Mouse (Mus musculus) stomach, embryonic 15.5 days (tissue): Measurements from ENCODE around the gene Top1. TPM values are rescaled to one million over a fixed set of nuclear protein-coding genes. Genes with fewer than 3 reads are reported as not detected.
"Not testable (repeated sequence)": the region's sequence is repeated elsewhere in the genome, so short reads cannot be mapped to it uniquely, and the experiment has no call there.

Experiments
- ATAC-seq: fragments of 200-750 bp; cut with Nextera tagmentation; 2 replicates; pipeline ENCODE4 v1.8.0; 2017; ENCODE audit warnings: low read depth, moderate number of reproducible peaks, moderate TSS enrichment; ENCODE audit not compliant: insufficient read depth, low FRiP score
- H3K27ac ChIP-seq: fragments of 300-500 bp; sonication (generic); 2 replicates; pipeline ENCODE4 v1.5.1; 2015; ENCODE audit warnings: mild to moderate bottlenecking, inconsistent platforms
- H3K27me3 ChIP-seq: fragments of 300-500 bp; sonication (generic); replicated peaks from 2 replicates; pipeline ENCODE4 v1.6.1; 2015; ENCODE audit warnings: inconsistent platforms
- H3K36me3 ChIP-seq: fragments of 300-500 bp; sonication (generic); 2 replicates; pipeline ENCODE4 v1.6.1; 2015; ENCODE audit warnings: inconsistent platforms
- H3K4me1 ChIP-seq: fragments of 300-500 bp; sonication (generic); 2 replicates; pipeline ENCODE4 v1.6.1; 2015; ENCODE audit warnings: inconsistent platforms
- H3K4me2 ChIP-seq: fragments of 300-500 bp; sonication (generic); 2 replicates; pipeline ENCODE4 v1.6.1; 2015; ENCODE audit warnings: mild to moderate bottlenecking, inconsistent platforms
- H3K4me3 ChIP-seq: fragments of 300-500 bp; sonication (generic); replicated peaks from 2 replicates; pipeline ENCODE4 v1.5.1; 2015; ENCODE audit warnings: inconsistent platforms
- H3K9ac ChIP-seq: fragments of 300-500 bp; sonication (generic); 2 replicates; pipeline ENCODE4 v1.6.1; 2015; ENCODE audit warnings: inconsistent platforms
- H3K9me3 ChIP-seq: fragments of 300-500 bp; sonication (generic); 2 replicates; pipeline ENCODE4 v1.6.1; 2016; ENCODE audit warnings: inconsistent platforms
- WGBS: fragments of 180-500 bp; shearing (Covaris S2); methylation state at CpG from one replicate; pipeline ENCODE4 v1.1.7; 2015; 5-methylcytosine and 5-hydroxymethylcytosine counted together
- polyA plus RNA-seq: library from polyadenylated mRNA; unstranded; fragments of >200 nt; fragmentation: Nextera tagmentation; extraction: Ambion mirVana; gene quantifications from 2 replicates; pipeline ENCODE4 v1.2.1, GENCODE M21; 2015

The Top1 gene
- polyA plus RNA-seq, 1 experiment from 2014 or later, result 76.9 TPM

DNA sequence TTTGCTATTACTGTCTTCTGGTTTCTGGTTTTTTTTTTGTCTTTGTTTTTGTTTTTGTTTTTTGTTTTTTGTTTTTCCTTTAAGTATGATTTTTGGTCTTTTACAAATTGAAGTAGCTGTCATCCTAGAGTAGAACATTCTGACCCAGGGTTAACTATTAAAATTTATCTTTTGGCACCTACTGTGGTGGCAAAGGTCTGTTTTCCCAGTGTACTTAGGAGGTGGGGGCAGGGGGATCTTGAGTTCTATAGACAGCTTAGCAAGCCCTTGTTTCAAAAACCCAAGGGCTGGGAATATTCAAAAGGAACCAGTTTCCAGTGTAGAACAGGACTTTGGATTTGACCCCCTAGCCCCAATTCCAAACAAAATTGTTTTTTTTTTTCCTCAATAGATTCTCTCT is 18.7 kb downstream of the Top1 start:
- Histone ChIP-seq H3K27ac (no peak overlapping the region), H3K4me2 (no peak overlapping the region), H3K36me3 (no peaks in the 10 kb centered on the region), H3K4me1 (no peaks in the 10 kb centered on the region), H3K4me3 (no peak overlapping the region), H3K9me3 (no peaks in the 10 kb centered on the region), H3K27me3 (no peaks in the 10 kb centered on the region), H3K9ac (no peak overlapping the region)
- ATAC-seq, result no peak

GRCm38 (mm10) chr2:160664986-160665385 is 19.3 kb downstream of the Top1 start:
- not testable (repeated sequence) for H3K4me1 ChIP-seq, ATAC-seq, H3K27me3 ChIP-seq, H3K9me3 ChIP-seq, H3K36me3 ChIP-seq, H3K4me3 ChIP-seq, H3K9ac ChIP-seq, H3K4me2 ChIP-seq, H3K27ac ChIP-seq
- WGBS, result 88% methylated on average over 2 of the region's 2 CpGs

DNA sequence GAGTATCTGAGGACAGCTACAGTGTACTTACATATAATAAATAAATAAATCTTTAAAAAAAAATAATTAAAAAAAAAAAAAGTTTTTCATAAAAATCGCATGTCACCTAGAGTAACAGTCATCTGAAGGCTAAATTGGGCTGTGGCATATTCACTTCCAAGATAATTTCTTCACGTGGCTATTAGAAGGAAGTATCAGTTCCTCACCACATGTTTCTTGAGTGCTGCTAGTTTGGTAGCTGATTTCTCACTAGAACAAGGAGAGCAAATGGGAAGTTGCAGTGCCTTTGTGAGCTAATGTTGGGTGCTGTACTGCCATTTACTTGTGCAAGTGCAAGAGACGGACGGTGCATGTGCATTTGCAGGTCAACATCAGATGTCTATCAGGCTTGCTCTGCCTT is 21.6 kb downstream of the Top1 start:
- no peak overlapping the region for H3K4me3 ChIP-seq
- H3K27ac ChIP-seq, result no peak overlapping the region
- no peak for ATAC-seq
- H3K9me3 ChIP-seq, result no peaks in the 10 kb centered on the region
- WGBS, result 86% methylated on average over 4 of the region's 4 CpGs
- no peak overlapping the region for H3K4me2 ChIP-seq
- peaks cover 4% of the 10 kb centered on the region; the same call in 1 of the 2 replicates for H3K36me3 ChIP-seq
- no peak overlapping the region for H3K9ac ChIP-seq
- no peaks in the 10 kb centered on the region for H3K27me3 ChIP-seq
- no peaks in the 10 kb centered on the region for H3K4me1 ChIP-seq

DNA sequence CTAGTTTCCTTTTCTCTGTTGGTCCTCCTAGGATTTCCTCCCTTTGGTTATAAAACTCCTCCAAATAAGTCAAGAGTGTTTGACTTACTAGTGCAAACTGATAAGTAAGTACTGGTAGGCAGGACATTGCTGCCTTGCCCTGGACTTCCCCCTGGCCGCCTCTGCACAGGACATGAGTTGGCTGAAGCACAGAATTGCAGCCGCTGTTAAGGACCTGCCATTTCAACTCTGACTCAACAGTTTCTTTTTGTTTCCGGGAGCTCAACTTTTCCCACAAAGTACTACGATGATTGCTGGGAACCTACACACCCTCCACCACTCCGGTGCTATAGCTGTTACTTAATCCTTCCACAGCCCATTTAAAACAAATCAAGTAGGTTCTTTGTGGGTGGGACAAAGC is 54.6 kb downstream of the Top1 start:
- Histone ChIP-seq H3K4me2 (no peak overlapping the region), H3K27me3 (no peaks in the 10 kb centered on the region), H3K4me3 (no peak overlapping the region), H3K27ac (peak overlapping the region; percentile 12; the same call in 1 of the 2 replicates), H3K36me3 (peaks cover 31% of the 10 kb centered on the region), H3K4me1 (no peaks in the 10 kb centered on the region), H3K9me3 (no peaks in the 10 kb centered on the region), H3K9ac (no peak overlapping the region)
- ATAC-seq, result peak; percentile 88
- WGBS, result 64% methylated on average over 5 of the region's 5 CpGs

GRCm38 (mm10) chr2:160701603-160702002 is 55.9 kb downstream of the Top1 start:
- H3K9me3 ChIP-seq, result no peaks in the 10 kb centered on the region
- WGBS, result 81% methylated on average over 3 of the region's 3 CpGs
- H3K9ac ChIP-seq, result no peak overlapping the region
- H3K4me2 ChIP-seq, result no peak overlapping the region
- H3K36me3 ChIP-seq, result peaks cover 34% of the 10 kb centered on the region
- H3K27ac ChIP-seq, result no peak overlapping the region
- no peaks in the 10 kb centered on the region for H3K27me3 ChIP-seq
- no peak for ATAC-seq
- H3K4me1 ChIP-seq, result no peaks in the 10 kb centered on the region
- H3K4me3 ChIP-seq, result no peak overlapping the region

DNA sequence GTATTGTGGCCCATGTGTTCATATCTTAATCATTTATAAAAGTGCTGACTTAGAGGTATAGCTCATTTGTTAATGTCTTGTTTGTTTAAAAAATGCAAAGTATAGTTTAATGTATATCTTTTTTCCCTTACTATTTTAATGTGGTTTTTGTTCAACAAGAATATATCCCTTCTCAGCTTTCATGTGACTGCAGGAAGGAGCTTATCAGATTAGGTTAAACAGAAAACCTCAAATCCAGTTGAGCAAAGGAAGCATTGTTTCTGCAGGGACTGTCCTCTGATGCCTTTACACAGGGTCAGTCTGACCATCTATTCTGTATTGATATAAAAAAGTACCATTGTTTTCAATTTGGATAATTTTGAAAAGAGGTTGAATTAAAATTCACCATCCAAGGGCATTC is 57.1 kb downstream of the Top1 start:
- ATAC-seq, result no peak
- H3K9ac ChIP-seq, result no peak overlapping the region
- peaks cover 37% of the 10 kb centered on the region for H3K36me3 ChIP-seq
- H3K4me3 ChIP-seq, result no peak overlapping the region
- no peaks in the 10 kb centered on the region for H3K9me3 ChIP-seq
- no peak overlapping the region for H3K4me2 ChIP-seq
- H3K27ac ChIP-seq, result no peak overlapping the region
- no peaks in the 10 kb centered on the region for H3K27me3 ChIP-seq
- no peaks in the 10 kb centered on the region for H3K4me1 ChIP-seq

DNA sequence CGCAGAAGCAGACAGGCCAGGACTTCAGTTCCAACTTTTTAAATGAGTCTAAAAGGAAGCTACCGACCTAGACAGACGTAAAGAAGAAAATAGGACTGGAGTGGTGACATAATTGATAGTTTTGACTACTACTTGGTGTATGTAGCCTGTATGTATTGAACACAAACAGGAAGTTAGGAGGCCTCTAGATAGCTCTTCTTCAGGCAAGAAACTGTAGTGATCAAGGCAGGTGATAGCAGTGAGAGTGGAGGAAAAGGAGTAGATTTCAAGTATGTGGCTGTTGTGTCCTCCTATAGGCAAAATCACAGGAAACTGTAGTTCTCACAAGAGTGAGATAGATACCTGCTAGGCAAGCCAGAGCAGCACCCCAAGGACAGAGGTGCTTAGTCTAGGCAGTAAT is 62.0 kb downstream of the Top1 start:
- WGBS, result 94% methylated on average over 3 of the region's 3 CpGs

GRCm38 (mm10) chr2:160715463-160716030 is 69.9 kb downstream of the Top1 start:
- Histone ChIP-seq H3K36me3 (peaks cover 51% of the 10 kb centered on the region), H3K27ac (no peak overlapping the region), H3K4me3 (no peak overlapping the region), H3K9me3 (no peaks in the 10 kb centered on the region), H3K4me1 (no peaks in the 10 kb centered on the region), H3K27me3 (no peaks in the 10 kb centered on the region), H3K4me2 (no peak overlapping the region), H3K9ac (no peak overlapping the region)
- no peak for ATAC-seq
- WGBS, result 76% methylated on average over 4 of the region's 4 CpGs

More for the DNA sequence above, 62.0 kb downstream of the Top1 start:
- no peak overlapping the region for H3K4me2 ChIP-seq
- H3K27me3 ChIP-seq, result no peaks in the 10 kb centered on the region
- no peak overlapping the region for H3K4me3 ChIP-seq
- no peak for ATAC-seq
- no peaks in the 10 kb centered on the region for H3K4me1 ChIP-seq
- H3K27ac ChIP-seq, result no peak overlapping the region
- no peak overlapping the region for H3K9ac ChIP-seq
- no peaks in the 10 kb centered on the region for H3K9me3 ChIP-seq
- peaks cover 35% of the 10 kb centered on the region for H3K36me3 ChIP-seq

DNA sequence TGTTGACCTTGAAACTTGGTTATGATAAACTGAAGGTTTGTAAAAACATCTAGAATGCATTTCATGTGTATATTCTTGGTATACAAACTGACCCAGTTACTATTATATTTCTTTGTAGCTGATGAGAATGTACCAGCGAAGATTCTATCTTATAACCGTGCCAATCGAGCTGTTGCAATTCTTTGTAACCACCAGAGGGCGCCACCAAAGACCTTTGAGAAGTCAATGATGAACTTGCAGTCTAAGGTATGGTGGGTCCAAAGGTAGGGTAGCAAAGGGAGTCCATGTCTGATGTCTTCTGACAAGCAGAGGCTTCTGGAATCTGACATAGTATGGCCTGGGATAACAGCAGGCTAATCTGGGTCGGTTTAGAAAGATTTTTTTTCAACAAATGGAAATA is 71.6 kb downstream of the Top1 start:
- peaks cover 49% of the 10 kb centered on the region for H3K36me3 ChIP-seq
- H3K4me1 ChIP-seq, result no peaks in the 10 kb centered on the region
- H3K27ac ChIP-seq, result no peak overlapping the region
- H3K9me3 ChIP-seq, result no peaks in the 10 kb centered on the region
- no peak for ATAC-seq
- H3K9ac ChIP-seq, result no peak overlapping the region
- 73% methylated on average over 5 of the region's 5 CpGs for WGBS
- H3K4me2 ChIP-seq, result no peak overlapping the region
- no peak overlapping the region for H3K4me3 ChIP-seq
- H3K27me3 ChIP-seq, result no peaks in the 10 kb centered on the region

- no peak overlapping the region for H3K4me2 ChIP-seq
- 75% methylated on average over 3 of the region's 3 CpGs for WGBS
- peaks cover 44% of the 10 kb centered on the region for H3K36me3 ChIP-seq
- no peaks in the 10 kb centered on the region for H3K9me3 ChIP-seq
- H3K4me3 ChIP-seq, result no peak overlapping the region
- ATAC-seq, result no peak
- H3K9ac ChIP-seq, result no peak overlapping the region
- no peaks in the 10 kb centered on the region for H3K27me3 ChIP-seq
- no peak overlapping the region; the same call in 1 of the 2 replicates for H3K27ac ChIP-seq
- H3K4me1 ChIP-seq, result no peaks in the 10 kb centered on the region
Observed at GRCm38 (mm10) chr2:160718811-160719210, 73.1 kb downstream of the Top1 start.

DNA sequence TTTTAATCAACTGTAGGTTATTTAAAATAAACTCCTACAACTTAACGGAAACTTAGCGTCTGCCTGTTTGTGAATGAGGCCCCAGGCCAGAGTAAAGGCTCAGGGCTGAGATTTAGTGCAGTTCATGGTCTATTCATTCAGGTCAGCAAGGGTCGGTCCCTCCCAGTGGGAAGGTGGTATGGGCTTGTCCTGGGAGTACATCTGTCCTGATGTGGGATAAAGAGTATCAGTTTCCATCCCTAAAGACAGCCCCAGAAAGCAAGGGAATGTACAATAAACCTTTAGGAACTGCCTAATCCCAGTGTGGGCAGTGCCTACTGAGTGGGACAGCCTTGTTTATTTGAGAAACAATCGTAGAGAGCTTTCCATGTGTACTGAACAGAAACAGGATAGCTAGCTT is 77.0 kb downstream of the Top1 start:
- no peak for ATAC-seq
- H3K4me2 ChIP-seq, result no peak overlapping the region
- no peaks in the 10 kb centered on the region for H3K27me3 ChIP-seq
- H3K4me3 ChIP-seq, result no peak overlapping the region
- H3K36me3 ChIP-seq, result peaks cover 30% of the 10 kb centered on the region
- no peaks in the 10 kb centered on the region for H3K4me1 ChIP-seq
- H3K27ac ChIP-seq, result no peak overlapping the region
- no peak overlapping the region for H3K9ac ChIP-seq
- no peaks in the 10 kb centered on the region for H3K9me3 ChIP-seq
- WGBS, result 75% methylated on average over 4 of the region's 4 CpGs

DNA sequence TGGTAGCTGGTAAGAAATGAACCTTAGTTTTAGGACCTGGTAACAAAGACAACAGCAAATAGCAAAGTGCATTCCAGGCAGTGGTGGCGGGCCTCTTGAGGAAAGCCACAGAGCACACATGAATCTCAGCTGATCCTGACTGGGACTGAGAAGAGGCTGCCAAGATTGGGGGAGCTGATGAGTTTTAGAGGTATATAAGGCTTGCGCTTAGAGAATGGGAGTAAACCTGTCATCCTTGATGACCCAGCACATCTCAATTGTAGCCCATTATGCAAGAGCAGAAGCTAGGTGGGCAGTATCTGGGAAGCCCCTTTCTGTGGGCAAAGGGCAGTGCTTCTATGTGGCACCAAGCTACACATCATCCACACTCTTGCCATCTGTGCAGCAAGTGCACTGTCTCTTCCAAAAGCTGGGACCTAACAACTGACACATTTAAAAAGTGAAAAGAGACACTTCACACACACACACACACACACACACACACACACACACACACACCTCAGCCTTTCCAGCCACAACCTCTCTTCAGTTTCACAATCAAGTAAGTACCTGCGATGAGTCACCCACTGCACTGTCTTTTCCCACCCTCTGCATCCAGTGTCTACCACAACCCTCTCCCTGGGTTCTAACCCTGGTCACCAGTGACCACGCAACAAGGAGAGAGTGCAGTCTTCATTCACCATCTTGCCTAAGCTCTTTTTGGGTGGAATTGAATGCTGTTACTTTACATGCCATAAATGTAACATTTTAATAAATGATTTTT is 78.1 kb downstream of the Top1 start:
- Histone ChIP-seq H3K4me1 (no peaks in the 10 kb centered on the region), H3K27me3 (no peaks in the 10 kb centered on the region), H3K27ac (no peak overlapping the region), H3K4me2 (no peak overlapping the region), H3K9ac (no peak overlapping the region), H3K36me3 (peaks cover 24% of the 10 kb centered on the region), H3K4me3 (no peak overlapping the region), H3K9me3 (no peaks in the 10 kb centered on the region)
- WGBS, result 93% methylated on average over 4 of the region's 4 CpGs
- ATAC-seq, result no peak
